Comparison of ENCODE assay signal across 8 mouse cellular contexts in the genomic region with DNA sequence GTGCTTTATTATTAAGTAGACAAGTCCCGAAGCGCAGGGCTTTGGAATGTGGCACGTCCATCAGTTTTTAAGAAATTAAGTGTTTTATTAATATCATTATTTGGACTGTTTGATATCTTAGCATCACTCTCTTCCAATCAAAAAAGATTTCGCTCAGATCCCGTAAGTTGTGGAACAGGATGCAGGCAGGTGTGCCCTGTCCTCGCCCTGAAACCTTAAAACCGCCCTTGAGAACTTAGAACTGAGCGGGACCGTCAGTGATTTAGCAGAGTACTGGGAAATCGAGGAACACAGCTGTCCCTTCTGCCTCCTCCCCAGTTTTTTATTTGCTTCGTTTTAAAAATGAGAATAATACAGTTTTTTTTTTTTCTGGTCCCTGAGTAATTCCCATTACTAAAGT. TPM values are rescaled to one million over a fixed set of nuclear protein-coding genes. Genes with fewer than 3 reads are reported as not detected.
DNase-seq lines count a peak whose midpoint lies in the region; ATAC-seq and TF ChIP-seq lines count a peak whose summit lies in the region.

No protein-coding gene starts in this region.

- no peak for TF ChIP-seq CTCF in cerebellum, adult 2 months (IDR thresholded peaks at IDR 0.05; ENCODE audit: borderline replicate concordance, insufficient read depth, low read depth, low read length)
- TF ChIP-seq CTCF in testis, adult 2 months (IDR thresholded peaks at IDR 0.05; ENCODE audit: control insufficient read depth, insufficient read depth, insufficient replicate concordance, low read depth, low read length), result no peak

- TF ChIP-seq POLR2A in cerebellum, adult 2 months (IDR thresholded peaks at IDR 0.05; ENCODE audit: borderline replicate concordance, insufficient read depth, low read length), result no peak
- TF ChIP-seq POLR2A in testis, adult 2 months (IDR thresholded peaks at IDR 0.05; ENCODE audit: control insufficient read depth, low read depth, low read length), result no peak

- DNase-seq in cerebellum, adult 2 months, result no peak
- no peak for DNase-seq in cerebellum, postnatal 4 days (ENCODE audit: low spot score in 2 of 2)
- DNase-seq in testis, postnatal 10 days (ENCODE audit: low spot score), result no peak
- no peak for DNase-seq in liver, embryonic 11.5 days (ENCODE audit: low spot score)
- no peak for DNase-seq in urinary bladder, postnatal 36 days (ENCODE audit: low spot score in 2 of 2)
- no peak for DNase-seq in gastrocnemius, adult 8-10 months (ENCODE audit: low spot score in 2 of 2)
- DNase-seq in spleen, adult 12 weeks (ENCODE audit: low spot score), result no peak

- peak overlapping the region; percentile 85 for H3K4me3 ChIP-seq in cerebellum, adult 2 months (replicated peaks; ENCODE audit: insufficient read depth, low read depth, low read length)
- peak overlapping the region; percentile 92 for H3K4me3 ChIP-seq in testis, adult 2 months (ENCODE audit: control insufficient read depth, low read depth, low read length)
- peak overlapping the region; percentile 62 for H3K4me3 ChIP-seq in liver, embryonic 11.5 days (ENCODE audit: low read depth, low read length)

- H3K4me1 ChIP-seq in cerebellum, adult 2 months (ENCODE audit: control insufficient read depth, insufficient read depth, low read length), result peaks cover 5% of the 10 kb centered on the region; the same call in 1 of the 2 replicates
- H3K4me1 ChIP-seq in testis, adult 2 months (ENCODE audit: control insufficient read depth, insufficient read depth, low read length), result peaks cover 6% of the 10 kb centered on the region
- peaks cover 10% of the 10 kb centered on the region; the same call in 1 of the 2 replicates for H3K4me1 ChIP-seq in liver, embryonic 11.5 days (replicated peaks; ENCODE audit: control insufficient read depth, insufficient read depth, low read length)

- under 1% methylated on average over 11 of the region's 11 CpGs for WGBS in cerebellum, adult 2 months
- whole genome bisulfite sequencing in liver, embryonic 11.5 days, result 5% methylated on average over 11 of the region's 11 CpGs

- no peaks in the 10 kb centered on the region for H3K9me3 ChIP-seq in liver, embryonic 11.5 days (ENCODE audit: control insufficient read depth, low read length)

- peaks cover 5% of the 10 kb centered on the region for H3K36me3 ChIP-seq in testis, adult 2 months (ENCODE audit: control insufficient read depth, insufficient read depth, low read length)
- H3K36me3 ChIP-seq in liver, embryonic 11.5 days (ENCODE audit: control insufficient read depth, insufficient read depth, low read length), result peaks cover 11% of the 10 kb centered on the region

- peak overlapping the region; percentile 64 for H3K9ac ChIP-seq in liver, embryonic 11.5 days (ENCODE audit: low read depth, low read length)

- ATAC-seq in liver, embryonic 11.5 days (replicated peaks; ENCODE audit: low FRiP score), result peak; percentile 27

- peak overlapping the region; percentile 54; the same call in 1 of the 2 replicates for H3K27ac ChIP-seq in cerebellum, adult 2 months (ENCODE audit: insufficient read depth, low read length)
- peak overlapping the region; percentile 88 for H3K27ac ChIP-seq in testis, adult 2 months (ENCODE audit: control insufficient read depth, insufficient read depth, low read depth, low read length)
- peak overlapping the region; percentile 66 for H3K27ac ChIP-seq in liver, embryonic 11.5 days (ENCODE audit: low read depth, low read length)

- H3K27me3 ChIP-seq in cerebellum, adult 2 months (ENCODE audit: control insufficient read depth, insufficient read depth, low read length), result no peaks in the 10 kb centered on the region
- no peaks in the 10 kb centered on the region for H3K27me3 ChIP-seq in testis, adult 2 months (ENCODE audit: control insufficient read depth, insufficient read depth, low read length)
- no peaks in the 10 kb centered on the region for H3K27me3 ChIP-seq in liver, embryonic 11.5 days (replicated peaks; ENCODE audit: control insufficient read depth, insufficient read depth, low read length)

- H3K4me2 ChIP-seq in liver, embryonic 11.5 days, result peak overlapping the region; percentile 66

RNA-seq across cellular contexts. Expression of a gene that starts 0.6 kb away (rescaled TPM):
- 49.3 and 53.4 TPM in 2 replicates for polyA plus RNA-seq in cerebellum, adult 2 months (2012; rRNA removed)
- polyA plus RNA-seq in testis, adult 2 months (2012; rRNA removed), result 9.3 and 11.7 TPM in 2 replicates
- 80.6 and 95.3 TPM in 2 replicates for polyA plus RNA-seq in liver, embryonic 11.5 days (2014; fragmentation: Nextera tagmentation; extraction: Ambion mirVana)
- 10 to 100 TPM; 34.6 to 42.7 (median 37.3) TPM for total RNA-seq in gastrocnemius, adult 8-10 months (2022)

RNA-seq across cellular contexts. Expression of a gene that starts 10.1 kb away (rescaled TPM):
- 0.20 and 0.35 TPM in 2 replicates for polyA plus RNA-seq in cerebellum, adult 2 months (2012; rRNA removed)
- polyA plus RNA-seq in testis, adult 2 months (2012; rRNA removed), result 0.17 and 0.25 TPM in 2 replicates
- polyA plus RNA-seq in liver, embryonic 11.5 days (2014; fragmentation: Nextera tagmentation; extraction: Ambion mirVana), result 0.14 TPM in 1 of 2 replicates, not detected in the other
- total RNA-seq in gastrocnemius, adult 8-10 months (2022), result not detected

RNA-seq across cellular contexts. Expression of a gene that starts 20.0 kb away (rescaled TPM):
- polyA plus RNA-seq in cerebellum, adult 2 months (2012; rRNA removed), result 20.9 and 21.5 TPM in 2 replicates
- 4.5 and 6.2 TPM in 2 replicates for polyA plus RNA-seq in testis, adult 2 months (2012; rRNA removed)
- polyA plus RNA-seq in liver, embryonic 11.5 days (2014; fragmentation: Nextera tagmentation; extraction: Ambion mirVana), result 73.8 and 74.0 TPM in 2 replicates
- 10 to 100 TPM; 22.7 to 28.6 (median 24.2) TPM for total RNA-seq in gastrocnemius, adult 8-10 months (2022)

RNA-seq across cellular contexts. Expression of a gene that starts 20.0 kb away (rescaled TPM):
- polyA plus RNA-seq in cerebellum, adult 2 months (2012; rRNA removed), result 45.3 and 46.7 TPM in 2 replicates
- 16.1 and 16.2 TPM in 2 replicates for polyA plus RNA-seq in testis, adult 2 months (2012; rRNA removed)
- 58.0 and 67.3 TPM in 2 replicates for polyA plus RNA-seq in liver, embryonic 11.5 days (2014; fragmentation: Nextera tagmentation; extraction: Ambion mirVana)
- total RNA-seq in gastrocnemius, adult 8-10 months (2022), result 10 to 100 TPM; 25.6 to 32.1 (median 28.7) TPM

RNA-seq across cellular contexts. Expression of a gene that starts 34.5 kb away (rescaled TPM):
- polyA plus RNA-seq in cerebellum, adult 2 months (2012; rRNA removed), result 2.7 and 2.9 TPM in 2 replicates
- polyA plus RNA-seq in testis, adult 2 months (2012; rRNA removed), result 3.8 and 4.1 TPM in 2 replicates
- polyA plus RNA-seq in liver, embryonic 11.5 days (2014; fragmentation: Nextera tagmentation; extraction: Ambion mirVana), result 8.2 and 8.3 TPM in 2 replicates
- total RNA-seq in gastrocnemius, adult 8-10 months (2022), result 1 to 10 TPM; 2.7 to 3.8 (median 3.3) TPM
